In genomic region chr8:106149801-106150652, GRCm38 (mm10) we compare ENCODE assay signal across 8 mouse cellular contexts. TPM values are rescaled to one million over a fixed set of nuclear protein-coding genes. Genes with fewer than 3 reads are reported as not detected.
DNase-seq lines count a peak whose midpoint lies in the region; ATAC-seq lines count a peak whose summit lies in the region.

TSS of gene Pla2g15 (plus strand) at chr8:106150399.

- H3K4me3 ChIP-seq in hindbrain, embryonic 14.5 days (replicated peaks; ENCODE audit: low read length): peak within 1 kb of the TSS; percentile 89

- no peaks in the 10 kb centered on the region for H3K9me3 ChIP-seq in hindbrain, embryonic 14.5 days (ENCODE audit: control insufficient read depth, low read length)

- H3K9ac ChIP-seq in hindbrain, embryonic 14.5 days: peak within 1 kb of the TSS; percentile 87

- no peaks in the 10 kb centered on the region for H3K27me3 ChIP-seq in hindbrain, embryonic 14.5 days (ENCODE audit: control insufficient read depth, insufficient read depth, low read length)

- H3K36me3 ChIP-seq in hindbrain, embryonic 14.5 days (replicated peaks; ENCODE audit: control insufficient read depth, insufficient read depth): peaks cover 4% of the 10 kb centered on the region; the same call in 1 of the 2 replicates

- ATAC-seq in hindbrain, embryonic 14.5 days (ENCODE audit: low FRiP score): peak; percentile 98

- WGBS in hindbrain, embryonic 14.5 days: 2% methylated on average over 38 of the region's 38 CpGs

- H3K27ac ChIP-seq in hindbrain, embryonic 14.5 days: peak within 1 kb of the TSS; percentile 70; the same call in 1 of the 2 replicates

- peak within 1 kb of the TSS; percentile 82 for H3K4me2 ChIP-seq in hindbrain, embryonic 14.5 days (replicated peaks)

- H3K4me1 ChIP-seq in hindbrain, embryonic 14.5 days (replicated peaks; ENCODE audit: control insufficient read depth, insufficient read depth, low read length): peaks cover 9% of the 10 kb centered on the region

- DNase-seq in WW6 (ENCODE audit: low read depth, low spot score): peak; percentile 95
- DNase-seq in cerebellum, postnatal 36 days: peak; percentile 88
- peak; percentile 91 to 93 for DNase-seq in frontal cortex, postnatal 36 days (ENCODE audit: low spot score in 2 of 2)
- DNase-seq in hindbrain, embryonic 14.5 days (ENCODE audit: low spot score): peak; percentile 89
- DNase-seq in left cerebral cortex, adult 11 months (ENCODE audit: low spot score): peak; percentile 90
- peak; percentile 96 for DNase-seq in lung, postnatal 36 days
- peak; percentile 94 for DNase-seq in retina, embryonic 14.5 days (ENCODE audit: low spot score)
- DNase-seq in thymus, postnatal 36 days: peak; percentile 94 to 95

RNA-seq across cellular contexts. Expression of gene Pla2g15, which starts in this region (rescaled TPM):
- polyA plus RNA-seq in hindbrain, embryonic 14.5 days (2014; fragmentation: Nextera tagmentation; extraction: Ambion mirVana): 7.9 and 9.1 TPM in 2 replicates

Comparison
In these comparisons a context has a peak if more than half of its experiments do, and no peak if none do; other contexts are left out.
1. Peak in every context shown above with its lines: DNase-seq, ATAC-seq, H3K4me3 ChIP-seq and H3K27ac ChIP-seq.